Mouse (Mus musculus): ENCODE results near the gene Grik3. TPM values are rescaled to one million over a fixed set of nuclear protein-coding genes. Genes with fewer than 3 reads are reported as not detected.

Grik3 gene
- total and polyA plus RNA-seq, 3 experiments, result not detected

- Histone ChIP-seq H3K9ac (ENCODE audit: insufficient read depth, low read depth) (no peak overlapping the region), H3K4me3 (replicated peaks in 1 of 3; ENCODE audit: low read depth in 2 of 3, low read length in 2 of 3, poor library complexity in 1 of 3) (no peak overlapping the region), H3K27me3 (replicated peaks) (peaks cover 39% of the 10 kb centered on the region), H3K4me2 (ENCODE audit: insufficient read depth, low read depth, poor library complexity, severe bottlenecking) (no peak overlapping the region), H3K27ac (ENCODE audit: insufficient read depth, low read depth) (no peak overlapping the region), H3K36me3 (replicated peaks in 1 of 2; ENCODE audit: control insufficient read depth in 1 of 2, insufficient read depth in 1 of 2, low read length in 1 of 2) (no peaks in the 10 kb centered on the region), H3K4me1 (ENCODE audit: control insufficient read depth in 1 of 2, insufficient read depth in 2 of 2) (peaks cover 0 to 11% of the 10 kb centered on the region in 2 experiments; a peak in 2 of 4 replicates), H3K9me3 (replicated peaks; ENCODE audit: low read length) (peaks cover under 1% of the 10 kb centered on the region), H3K79me2 (replicated peaks; ENCODE audit: control insufficient read depth, extremely low read depth, insufficient read depth, poor library complexity, severe bottlenecking) (no peaks in the 10 kb centered on the region)
- TF ChIP-seq GABPA (IDR thresholded peaks at IDR 0.05; ENCODE audit: insufficient replicate concordance, low read depth, low read length), result no peak
- no peak for TF ChIP-seq NELFE (IDR thresholded peaks at IDR 0.05; ENCODE audit: low read depth, low read length)
- TF ChIP-seq RAD21 (IDR thresholded peaks at IDR 0.05; ENCODE audit: low read depth, low read length), result no peak
- no peak for TF ChIP-seq USF2 (conservative IDR thresholded peaks at IDR 0.05; ENCODE audit: low read depth, low read length)
- no peak for TF ChIP-seq IRF4 (IDR thresholded peaks at IDR 0.05; ENCODE audit: low read depth, low read length)
- TF ChIP-seq ZKSCAN1 (IDR thresholded peaks at IDR 0.05; ENCODE audit: borderline replicate concordance, low read depth, low read length), result no peak
- TF ChIP-seq RCOR1 (conservative IDR thresholded peaks at IDR 0.05; ENCODE audit: low read depth, low read length), result no peak
- TF ChIP-seq E2F4 (IDR thresholded peaks at IDR 0.05; ENCODE audit: insufficient replicate concordance, low read depth, low read length), result no peak
- no peak for TF ChIP-seq EP300 (IDR thresholded peaks at IDR 0.05; ENCODE audit: low read length)
- no peak for TF ChIP-seq ZNF384 (IDR thresholded peaks at IDR 0.05; ENCODE audit: low read depth, low read length)
- TF ChIP-seq MYC (IDR thresholded peaks at IDR 0.05; ENCODE audit: low read depth, low read length), result no peak
- TF ChIP-seq SIN3A (IDR thresholded peaks at IDR 0.05; ENCODE audit: low read length), result no peak
- no peak for TF ChIP-seq ZMIZ1 (IDR thresholded peaks at IDR 0.05; ENCODE audit: low read depth, low read length)
- no peak for TF ChIP-seq ELF1 (IDR thresholded peaks at IDR 0.05; ENCODE audit: low read depth, low read length)
- TF ChIP-seq MEF2A (IDR thresholded peaks at IDR 0.05; ENCODE audit: borderline replicate concordance, low read depth, low read length), result no peak
- no peak for TF ChIP-seq JUN (IDR thresholded peaks at IDR 0.05; ENCODE audit: insufficient read depth, low read depth, low read length)
- TF ChIP-seq PAX5 (IDR thresholded peaks at IDR 0.05; ENCODE audit: low read length), result no peak
- TF ChIP-seq POLR2A (IDR thresholded peaks at IDR 0.05; ENCODE audit: low read depth, low read length), result no peak
- TF ChIP-seq CHD1 (IDR thresholded peaks at IDR 0.05; ENCODE audit: low read depth, low read length), result no peak
- in situ Hi-C loops (cut with MboI; ENCODE audit: low pct_ligation_motif_present, low pct_unique_long_range_greater_than_20kb, low sequenced_read_pairs) (no loop called here), dilution Hi-C loops (cut with MboI; ENCODE audit: extremely low pct_ligation_motif_present, extremely low pct_unique_long_range_greater_than_20kb, low sequenced_read_pairs) (no loop called here)
- no peak for DNase-seq (ENCODE audit: extremely low read depth)
These were observed 6.5 kb downstream of the Grik3 start for GRCm38 (mm10) chr4:125497001-125497400.

GRCm38 (mm10) chr4:125497471-125497870, 7.0 kb downstream of the Grik3 start:
- Histone ChIP-seq H3K79me2 (replicated peaks; ENCODE audit: control insufficient read depth, extremely low read depth, insufficient read depth, poor library complexity, severe bottlenecking) (no peaks in the 10 kb centered on the region), H3K4me2 (ENCODE audit: insufficient read depth, low read depth, poor library complexity, severe bottlenecking) (no peak overlapping the region), H3K36me3 (replicated peaks in 1 of 2; ENCODE audit: control insufficient read depth in 1 of 2, insufficient read depth in 1 of 2, low read length in 1 of 2) (no peaks in the 10 kb centered on the region), H3K27ac (ENCODE audit: insufficient read depth, low read depth) (no peak overlapping the region), H3K27me3 (replicated peaks) (peaks cover 42% of the 10 kb centered on the region), H3K9ac (ENCODE audit: insufficient read depth, low read depth) (no peak overlapping the region), H3K9me3 (replicated peaks; ENCODE audit: low read length) (no peaks in the 10 kb centered on the region), H3K4me1 (ENCODE audit: control insufficient read depth in 1 of 2, insufficient read depth in 2 of 2) (peaks cover 0 to 11% of the 10 kb centered on the region in 2 experiments; a peak in 2 of 4 replicates), H3K4me3 (replicated peaks in 1 of 3; ENCODE audit: low read depth in 2 of 3, low read length in 2 of 3, poor library complexity in 1 of 3) (no peak overlapping the region)
- dilution Hi-C loops (cut with MboI; ENCODE audit: extremely low pct_ligation_motif_present, extremely low pct_unique_long_range_greater_than_20kb, low sequenced_read_pairs), result no loop called here
- in situ Hi-C loops (cut with MboI; ENCODE audit: low pct_ligation_motif_present, low pct_unique_long_range_greater_than_20kb, low sequenced_read_pairs), result no loop called here
- no peak for DNase-seq (ENCODE audit: extremely low read depth)
- TF ChIP-seq MYC (IDR thresholded peaks at IDR 0.05; ENCODE audit: low read depth, low read length) (no peak), USF2 (conservative IDR thresholded peaks at IDR 0.05; ENCODE audit: low read depth, low read length) (no peak), RAD21 (IDR thresholded peaks at IDR 0.05; ENCODE audit: low read depth, low read length) (no peak), ZC3H11A (IDR thresholded peaks at IDR 0.05; ENCODE audit: low read depth, low read length) (no peak), E2F4 (IDR thresholded peaks at IDR 0.05; ENCODE audit: insufficient replicate concordance, low read depth, low read length) (no peak)

Data from CH12.LX (cell line).